Mouse (Mus musculus) kidney, adult 11 months (tissue): ENCODE measurements at regions not wholly inside any gene's neighbourhood (a gene's known extent, or its start where the extent isn't known, plus 50 kb on each side); places are given as distances from the start of the nearest gene placed in this dataset.
"Not testable (repeated sequence)": the region's sequence is repeated elsewhere in the genome, so short reads cannot be mapped to it uniquely, and the experiment has no call there.

Experiments used
- DNase-seq: peaks from one replicate; pipeline ENCODE4 v3.0.0; 2022

DNA sequence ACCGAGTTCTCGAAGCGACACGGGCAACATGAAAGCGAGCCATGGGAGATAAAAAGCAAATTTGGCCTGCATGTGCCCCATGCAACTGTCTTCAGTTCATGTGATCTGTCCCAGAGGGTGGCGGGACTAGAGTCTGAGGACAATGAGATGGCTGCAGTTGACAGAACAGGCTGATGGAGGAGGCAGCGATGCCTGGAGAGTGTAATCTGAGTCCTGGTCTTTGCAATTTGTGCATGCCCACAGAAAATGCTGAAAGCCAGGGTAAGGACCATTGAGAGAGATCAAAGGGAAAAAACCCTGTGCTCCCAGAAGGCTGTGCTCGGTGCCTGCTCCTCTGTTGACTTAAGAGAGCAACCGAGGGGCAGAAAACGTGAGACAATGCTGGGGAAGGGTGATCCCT, 624.8 kb upstream of the BB014433 start:
- no peak for DNase-seq

DNA sequence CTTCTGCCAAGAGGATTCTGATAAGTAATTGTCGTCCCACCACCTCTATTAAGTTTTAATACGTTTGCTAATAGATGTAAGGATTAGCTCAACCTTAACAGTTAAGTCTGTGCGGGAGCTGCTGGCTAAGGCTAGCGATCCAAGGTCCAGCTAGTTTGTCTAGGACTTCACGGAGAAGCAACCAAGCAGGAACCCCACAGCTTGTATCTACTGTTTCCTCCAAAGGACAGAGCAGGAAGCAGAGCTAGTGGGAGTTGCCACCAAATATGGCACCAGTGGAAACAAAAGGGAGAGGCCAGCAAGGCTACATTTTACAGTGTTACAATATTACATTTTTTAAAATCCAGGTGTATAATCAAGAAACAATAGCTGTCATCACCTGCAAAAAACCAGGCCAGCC, 624.4 kb upstream of the BB014433 start:
- no peak for DNase-seq

DNA sequence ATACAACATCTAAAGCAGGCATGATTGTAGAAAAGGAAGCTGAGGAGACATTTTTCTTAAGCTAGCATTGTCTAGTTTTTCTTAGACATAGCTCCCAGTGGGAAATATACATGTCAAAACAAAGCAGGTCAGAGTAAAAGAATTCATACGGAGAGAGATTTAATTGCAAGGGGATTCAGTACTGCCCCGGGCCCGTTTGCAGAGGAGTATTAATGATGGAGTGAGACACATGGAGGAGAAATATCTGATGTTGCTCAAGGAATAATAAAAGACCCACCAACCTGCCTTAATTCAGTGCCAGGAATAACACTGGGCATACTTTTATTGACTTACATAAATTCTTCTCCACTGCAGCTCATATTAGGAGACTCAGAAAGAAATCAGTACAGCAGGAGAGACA, 623.6 kb upstream of the BB014433 start:
- no peak for DNase-seq

GRCm38 (mm10) chr8:15660602-15661001, 614.7 kb upstream of the BB014433 start:
- DNase-seq: no peak

GRCm38 (mm10) chr8:15634769-15635366, 589.0 kb upstream of the BB014433 start:
- DNase-seq: no peak

- DNase-seq: no peak
Observed at GRCm38 (mm10) chr8:15628584-15628983, 582.7 kb upstream of the BB014433 start.

DNA sequence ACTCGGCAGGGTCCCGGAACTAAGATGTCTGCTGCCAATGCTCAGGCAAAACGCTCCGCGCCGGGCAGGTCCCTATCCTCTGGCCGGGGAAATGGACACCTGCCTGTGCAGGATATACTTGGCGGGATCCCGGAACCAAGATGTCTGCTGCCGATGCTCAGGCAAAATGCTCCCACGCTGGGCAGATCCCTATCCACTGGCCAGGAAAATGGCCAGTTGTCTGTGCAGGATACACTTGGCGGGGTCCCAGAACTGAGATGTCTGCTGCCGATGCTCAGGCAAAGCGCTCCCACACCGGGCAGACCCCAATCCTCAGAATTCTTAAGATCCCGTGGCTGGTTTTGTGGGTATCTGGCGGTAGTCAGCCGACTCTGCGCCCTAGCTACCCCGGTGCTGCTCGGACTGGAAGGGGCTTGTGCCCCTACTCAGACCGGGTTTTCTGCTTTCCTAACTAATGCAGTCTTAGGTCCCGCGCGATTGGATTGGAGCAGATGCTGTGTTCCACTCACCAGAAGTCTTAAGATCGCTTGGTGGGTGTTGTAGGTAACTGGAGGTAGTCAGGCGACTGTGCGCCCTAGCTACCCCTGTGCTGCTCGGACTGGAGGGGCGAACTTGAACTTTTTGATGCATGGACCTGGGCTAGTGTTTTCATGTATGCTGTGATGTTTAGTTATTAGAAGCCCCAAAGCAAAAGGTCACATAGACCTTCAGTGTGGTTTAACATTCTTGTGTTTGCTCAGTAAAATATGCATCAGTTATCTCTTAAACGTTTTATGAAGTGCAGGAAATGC, 577.9 kb upstream of the BB014433 start:
- not testable (repeated sequence) for DNase-seq

DNA sequence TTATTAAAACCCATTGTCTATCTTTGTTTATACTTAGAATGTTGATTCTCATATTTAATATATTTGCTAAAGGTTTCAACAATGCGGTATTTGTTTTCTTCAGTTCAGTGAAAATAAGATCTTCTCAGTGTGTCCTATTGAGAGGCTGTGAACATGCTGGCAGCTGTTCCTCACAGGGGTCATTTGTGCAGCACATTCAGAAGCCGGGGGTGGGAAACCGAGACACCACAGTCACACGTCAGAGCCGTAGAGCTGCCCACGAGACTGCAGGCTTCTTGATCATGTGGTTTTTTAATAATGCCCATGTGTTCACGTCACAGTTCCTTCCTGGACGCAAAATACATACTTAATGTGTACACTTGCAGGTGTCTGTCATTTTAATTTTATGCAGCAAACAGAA, 564.3 kb upstream of the BB014433 start:
- no peak for DNase-seq

- no peak for DNase-seq
Observed at GRCm38 (mm10) chr8:15607598-15608215, 561.8 kb upstream of the BB014433 start.

GRCm38 (mm10) chr8:15601531-15601930, 555.7 kb upstream of the BB014433 start:
- no peak for DNase-seq

DNA sequence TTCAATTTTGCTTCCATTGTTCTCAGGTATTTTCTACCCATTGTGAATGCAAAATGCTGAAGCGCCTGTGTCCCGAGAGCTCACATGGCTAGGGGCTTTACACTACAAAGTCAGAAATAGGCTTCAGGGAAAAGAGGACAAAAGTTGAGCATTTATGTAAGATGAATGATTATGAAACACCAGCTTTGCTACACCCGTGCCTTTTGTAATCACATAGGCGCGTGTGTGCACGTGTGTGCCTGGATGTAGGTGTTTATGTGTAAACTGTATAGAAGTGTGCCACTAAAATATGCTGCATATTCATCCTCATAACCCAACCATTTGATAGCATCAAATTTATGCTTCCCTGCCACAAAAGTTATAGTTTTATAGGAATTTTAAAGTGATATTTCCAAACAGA, 547.2 kb upstream of the BB014433 start:
- DNase-seq: no peak

DNA sequence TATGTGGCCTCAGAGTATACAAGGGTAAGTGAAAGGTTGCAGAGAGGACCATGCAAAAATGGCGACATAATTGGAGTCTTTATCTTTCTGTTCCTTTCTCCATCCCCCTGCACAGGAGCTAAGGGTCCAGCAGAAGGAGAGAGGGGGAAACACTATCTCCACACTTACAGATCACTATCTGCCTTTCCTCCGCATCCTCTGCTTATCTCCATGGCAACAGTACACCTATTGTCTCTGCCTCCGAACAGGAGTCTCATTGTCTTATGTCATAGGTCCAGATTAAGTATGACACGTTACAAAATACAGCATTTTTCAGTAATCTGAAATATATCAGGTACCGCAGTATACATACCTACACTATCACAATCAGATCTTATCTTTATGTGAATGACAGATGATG, 537.9 kb upstream of the BB014433 start:
- DNase-seq: no peak

DNA sequence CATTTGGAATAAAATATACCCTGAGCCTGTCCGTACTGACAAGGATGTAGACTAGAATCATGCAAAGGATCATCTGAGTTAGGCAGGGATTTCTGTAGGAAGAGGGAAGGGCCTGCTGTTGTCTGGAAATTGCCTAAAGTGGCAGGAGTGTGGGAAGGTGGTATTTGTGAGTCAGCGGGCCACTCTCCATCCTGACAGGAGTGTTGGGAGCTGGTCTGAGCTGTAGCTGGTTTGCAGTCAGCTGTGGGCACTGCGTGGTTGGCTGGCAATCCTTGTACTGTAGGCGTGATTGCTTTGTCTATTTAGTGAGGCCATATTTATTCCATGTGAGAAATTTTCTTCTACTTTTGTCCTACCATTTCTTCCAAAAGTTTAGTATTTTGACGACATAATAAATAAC, 524.2 kb upstream of the BB014433 start:
- no peak for DNase-seq

- DNase-seq: no peak
Observed at GRCm38 (mm10) chr8:15567742-15568141, 521.9 kb upstream of the BB014433 start.

GRCm38 (mm10) chr8:15562310-15563296, 516.7 kb upstream of the BB014433 start:
- no peak for DNase-seq

DNA sequence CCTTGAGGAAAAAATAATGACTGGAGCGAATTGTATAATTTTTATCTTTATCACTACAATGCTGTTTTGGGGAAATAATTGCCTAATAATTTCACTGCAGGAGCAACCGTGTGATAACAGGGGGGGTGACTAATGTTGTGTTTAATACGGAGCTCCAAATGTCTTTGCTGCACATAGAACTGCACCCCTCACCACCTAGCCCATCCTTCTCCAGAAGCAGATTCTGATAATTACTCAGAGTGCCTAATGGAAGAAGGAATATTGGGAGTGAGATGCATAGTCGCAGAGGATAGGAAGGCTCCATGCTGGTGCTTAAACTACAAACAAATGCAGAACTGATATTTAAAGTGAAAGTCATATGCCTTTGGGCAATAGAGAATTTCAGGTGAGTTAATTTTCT, 486.1 kb upstream of the BB014433 start:
- DNase-seq: no peak

DNA sequence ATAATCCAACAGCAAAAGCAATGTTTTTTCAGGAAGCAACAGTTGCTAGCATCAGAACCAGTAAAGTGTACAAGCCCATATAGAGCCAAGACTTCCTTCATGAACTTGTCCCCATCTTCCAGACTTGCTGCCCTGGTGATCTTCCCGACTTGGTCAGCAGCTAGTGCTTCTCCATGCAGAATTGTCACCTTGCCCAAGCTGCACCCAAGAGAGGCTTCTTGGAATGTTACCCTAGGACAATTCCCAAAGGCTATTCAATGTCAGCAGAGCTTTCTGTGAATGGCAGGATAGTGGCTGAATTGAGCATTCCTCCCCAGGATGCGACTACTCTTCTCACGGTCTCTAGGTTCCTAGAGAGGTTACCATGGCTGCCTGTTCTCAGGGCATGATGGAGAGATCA, 479.6 kb upstream of the BB014433 start:
- DNase-seq: no peak

GRCm38 (mm10) chr8:15519896-15520295, 474.0 kb upstream of the BB014433 start:
- DNase-seq: peak; percentile 79

- DNase-seq: no peak
Observed at GRCm38 (mm10) chr8:15500973-15501372, 455.1 kb upstream of the BB014433 start.

DNA sequence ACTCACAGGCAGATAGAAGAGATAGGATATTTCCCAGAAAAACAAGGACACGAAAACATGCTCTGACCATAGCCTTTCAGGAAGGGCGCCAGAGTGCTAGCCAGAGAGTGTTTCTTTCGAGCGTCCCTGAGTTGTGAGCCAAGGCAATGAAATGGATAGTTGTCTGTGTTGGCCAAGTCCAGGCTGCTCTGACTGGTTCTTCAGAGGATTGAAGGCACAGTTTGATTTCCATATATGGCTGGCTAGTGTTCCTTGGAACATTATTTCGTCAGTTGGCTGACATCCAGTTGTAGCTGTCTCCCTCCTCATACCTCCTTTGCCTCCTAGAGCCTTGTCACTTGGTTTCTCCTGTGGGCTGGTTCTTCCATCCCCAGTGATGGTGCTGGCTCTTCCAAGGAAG, 451.7 kb upstream of the BB014433 start:
- no peak for DNase-seq

- no peak for DNase-seq
Observed at GRCm38 (mm10) chr8:15496248-15496647, 450.4 kb upstream of the BB014433 start.

GRCm38 (mm10) chr8:15490774-15491173, 444.9 kb upstream of the BB014433 start:
- DNase-seq: no peak

GRCm38 (mm10) chr8:15487579-15487978, 441.7 kb upstream of the BB014433 start:
- no peak for DNase-seq
